Mouse (Mus musculus) olfactory bulb, adult 2 months (tissue): ENCODE results near the gene Slc38a7.

Experiments
- CTCF ChIP-seq: fragments of 200-500 bp; IDR thresholded peaks from 2 replicates; pipeline ENCODE4 v1.5.1; 2012; ENCODE audit warnings: low read depth, mild to moderate bottlenecking, low read length, moderate library complexity; ENCODE audit not compliant: insufficient read depth
- POLR2A ChIP-seq: fragments of 200-500 bp; IDR thresholded peaks from 2 replicates; pipeline ENCODE4 v1.6.1; 2012; ENCODE audit warnings: mild to moderate bottlenecking, low read depth, low read length, moderate library complexity; ENCODE audit not compliant: insufficient read depth

- no peak for TF ChIP-seq POLR2A
- TF ChIP-seq CTCF = no peak
Measured at GRCm38 (mm10) chr8:95822096-95822495, 31.2 kb downstream of the Slc38a7 start.
